Mouse (Mus musculus) urinary bladder, postnatal 14 days (tissue): ENCODE results near the gene Dctn1.

Source experiments
- DNase-seq: peaks from one replicate; pipeline ENCODE4 v3.0.0; 2021; ENCODE audit warnings: low spot score

The Dctn1 gene

GRCm38 (mm10) chr6:83231486-83231885 is 65.8 kb downstream of the Dctn1 start:
- no peak for DNase-seq

- no peak for DNase-seq
Measured at GRCm38 (mm10) chr6:83233306-83233705, 67.6 kb downstream of the Dctn1 start.

GRCm38 (mm10) chr6:83234280-83234741 is 68.6 kb downstream of the Dctn1 start:
- DNase-seq: no peak

GRCm38 (mm10) chr6:83237123-83237522 is 71.4 kb downstream of the Dctn1 start:
- DNase-seq: no peak

DNA sequence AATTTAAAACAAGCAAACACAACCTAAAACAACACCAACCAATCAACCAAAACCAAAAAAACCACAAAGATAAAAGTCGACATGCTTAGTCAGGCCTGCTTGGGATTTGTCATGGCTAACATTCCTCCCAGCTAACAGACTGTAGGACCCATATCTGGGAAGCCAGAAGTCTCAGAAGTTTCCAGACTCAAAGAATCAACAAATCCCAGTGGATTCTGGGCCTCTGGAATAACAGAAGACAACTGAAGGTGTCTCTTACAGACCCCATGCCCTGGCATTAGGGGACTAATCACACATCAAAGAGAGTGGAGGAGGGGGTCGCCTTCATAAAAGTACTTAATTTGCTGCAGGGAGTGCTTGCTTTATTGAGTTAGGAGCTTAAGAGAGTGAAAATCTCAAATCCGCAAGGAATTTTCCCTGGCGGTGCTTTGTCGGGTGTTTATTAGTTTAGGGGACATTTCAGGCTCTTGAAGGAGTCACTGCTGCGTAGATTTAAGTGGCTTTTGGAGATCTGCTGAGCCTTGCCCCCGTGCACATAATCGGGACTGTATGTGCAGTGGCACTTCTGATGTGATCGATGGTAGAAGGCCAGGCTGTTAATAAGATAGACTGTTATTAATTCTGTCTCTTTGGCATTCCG is 78.8 kb downstream of the Dctn1 start:
- no peak for DNase-seq

- peak; percentile 59 for DNase-seq
Measured at GRCm38 (mm10) chr6:83245134-83245533, 79.4 kb downstream of the Dctn1 start.

GRCm38 (mm10) chr6:83245997-83246396 is 80.3 kb downstream of the Dctn1 start:
- DNase-seq: no peak

DNA sequence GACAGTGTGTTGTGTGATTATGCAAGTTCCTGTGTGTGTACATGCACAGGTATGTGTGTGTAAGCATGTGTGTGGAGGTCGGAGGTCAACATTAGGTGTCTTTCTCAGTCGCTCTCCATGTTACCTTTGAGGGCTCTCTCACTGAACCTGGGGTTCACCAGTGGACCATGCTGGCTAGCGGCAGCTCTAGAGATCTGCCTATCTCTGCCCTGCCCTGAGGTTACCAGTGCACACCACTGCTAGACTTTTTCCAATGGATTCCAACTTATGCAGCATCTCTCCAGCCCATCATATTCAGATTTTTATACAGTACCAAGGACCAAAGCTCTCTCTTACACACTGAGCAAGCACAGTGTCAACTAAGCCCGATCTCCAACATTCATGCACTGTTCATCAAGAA is 81.0 kb downstream of the Dctn1 start:
- DNase-seq: no peak

DNA sequence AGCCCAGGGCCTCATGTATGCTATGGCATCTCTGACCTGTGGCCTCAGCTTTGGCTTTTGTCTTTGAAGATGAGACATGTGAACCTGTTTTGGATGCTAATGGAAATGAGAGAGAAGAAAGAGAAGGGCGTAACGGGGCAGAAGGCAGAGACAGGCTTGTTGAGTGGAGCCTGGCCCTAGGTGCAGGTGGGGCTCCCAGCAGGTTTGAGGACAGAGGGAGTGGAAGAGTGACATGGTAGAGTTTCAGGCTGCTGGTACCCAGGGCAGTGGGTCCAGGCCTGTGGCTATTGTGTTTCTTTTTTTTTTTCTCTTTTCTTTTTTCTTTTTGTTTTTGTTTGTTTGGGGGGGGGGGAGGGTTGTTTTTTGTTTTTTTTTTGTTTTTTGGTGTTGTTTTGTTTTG is 81.4 kb downstream of the Dctn1 start:
- no peak for DNase-seq
